In the genomic region with DNA sequence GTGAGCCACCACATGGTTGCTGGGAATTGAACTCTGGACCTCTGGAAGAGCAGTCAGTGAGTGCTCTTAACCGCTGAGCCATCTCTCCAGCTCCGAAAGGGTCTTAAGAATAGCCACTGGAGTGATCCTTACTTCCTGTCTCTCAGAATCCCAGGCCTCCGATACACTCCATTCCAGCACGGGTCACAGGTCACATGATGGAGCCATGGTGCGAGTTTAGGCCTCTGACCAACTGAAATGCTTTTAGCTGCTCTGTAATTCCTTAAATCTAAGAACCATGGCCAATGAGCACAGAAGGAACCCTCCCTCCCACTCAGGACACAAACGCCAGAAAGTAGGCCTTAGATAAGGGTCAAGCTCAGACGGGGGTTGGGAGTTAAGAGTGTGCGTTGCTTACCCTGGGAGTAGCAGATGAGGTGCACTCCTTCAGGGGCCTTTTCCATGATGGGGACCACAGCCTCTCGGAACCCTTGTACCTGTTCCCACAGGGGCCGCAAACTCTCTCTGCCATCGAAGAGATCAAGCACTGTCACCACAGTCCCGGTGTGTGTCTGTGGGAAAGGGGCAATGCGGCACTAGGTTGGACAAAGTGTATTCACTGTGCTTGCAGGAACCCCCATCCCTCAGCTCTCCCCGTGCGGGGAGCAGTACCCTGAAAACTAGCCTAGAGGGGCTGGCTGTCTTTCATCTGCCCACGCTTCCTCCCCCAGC, we compare ENCODE assay signal across 9 mouse cellular contexts. TPM values are rescaled to one million over a fixed set of nuclear protein-coding genes. Genes with fewer than 3 reads are reported as not detected.
DNase-seq lines count a peak whose midpoint lies in the region; ATAC-seq and TF ChIP-seq lines count a peak whose summit lies in the region.
"Had no signal": no experiment of that assay in that cellular context is flagged by ENCODE, and none has a peak within 500 bp of the region (broad histone marks: within the 10 kb centered on the region; RNA-seq: fewer than 3 reads in every experiment).

No protein-coding gene starts in this region.

- no peak for TF ChIP-seq POLR2A in heart, adult 2 months (IDR thresholded peaks at IDR 0.05; ENCODE audit: insufficient read depth, low read depth, low read length)

- H3K27me3 ChIP-seq in heart, adult 2 months (ENCODE audit: control insufficient read depth, insufficient read depth, low read length), result no peaks in the 10 kb centered on the region
- H3K27me3 ChIP-seq in E14TG2a.4 (ENCODE audit: insufficient read depth, low read length), result peaks cover 46% of the 10 kb centered on the region
- peaks cover 10% of the 10 kb centered on the region for H3K27me3 ChIP-seq in forebrain, embryonic 14.5 days (replicated peaks; ENCODE audit: control insufficient read depth, insufficient read depth, low read length)
- peaks cover 38% of the 10 kb centered on the region for H3K27me3 ChIP-seq in liver, embryonic 13.5 days

- H3K4me2 ChIP-seq in forebrain, embryonic 14.5 days (ENCODE audit: low read length), result peak overlapping the region; percentile 87
- H3K4me2 ChIP-seq in liver, embryonic 13.5 days, result peak overlapping the region; percentile 91

- no peak for TF ChIP-seq CTCF in heart, adult 2 months (IDR thresholded peaks at IDR 0.05)
- TF ChIP-seq CTCF in E14TG2a.4 (conservative IDR thresholded peaks at IDR 0.05; ENCODE audit: low read length), result no peak

- peaks cover 4% of the 10 kb centered on the region for H3K4me1 ChIP-seq in heart, adult 2 months (ENCODE audit: control insufficient read depth, insufficient read depth, low read length)
- H3K4me1 ChIP-seq in E14TG2a.4 (replicated peaks; ENCODE audit: low read depth, low read length), result peaks cover 69% of the 10 kb centered on the region
- H3K4me1 ChIP-seq in forebrain, embryonic 14.5 days (ENCODE audit: control insufficient read depth, insufficient read depth, low read length), result peaks cover 30% of the 10 kb centered on the region
- peaks cover 65% of the 10 kb centered on the region for H3K4me1 ChIP-seq in liver, embryonic 13.5 days (replicated peaks)

- peak overlapping the region; percentile 95 for H3K27ac ChIP-seq in heart, adult 2 months
- peak overlapping the region; percentile 91; the same call in 1 of the 2 replicates for H3K27ac ChIP-seq in forebrain, embryonic 14.5 days (ENCODE audit: low read depth, low read length)
- peak overlapping the region; percentile 70 for H3K27ac ChIP-seq in liver, embryonic 13.5 days

- peak overlapping the region; percentile 73 for H3K4me3 ChIP-seq in heart, adult 2 months
- H3K4me3 ChIP-seq in E14TG2a.4 (replicated peaks; ENCODE audit: low read length), result peak overlapping the region; percentile 86
- peak overlapping the region; percentile 71 for H3K4me3 ChIP-seq in forebrain, embryonic 14.5 days (ENCODE audit: low read depth, low read length)
- peak overlapping the region; percentile 70 for H3K4me3 ChIP-seq in liver, embryonic 13.5 days (replicated peaks)

- no peaks in the 10 kb centered on the region for H3K79me2 ChIP-seq in heart, adult 2 months (replicated peaks; ENCODE audit: control insufficient read depth, insufficient read depth, low read length)

- H3K36me3 ChIP-seq in heart, adult 2 months (ENCODE audit: control insufficient read depth, insufficient read depth, low read length), result no peaks in the 10 kb centered on the region
- peaks cover 22% of the 10 kb centered on the region for H3K36me3 ChIP-seq in E14TG2a.4 (ENCODE audit: insufficient read depth, low read length)
- peaks cover 31% of the 10 kb centered on the region for H3K36me3 ChIP-seq in forebrain, embryonic 14.5 days (ENCODE audit: control insufficient read depth, insufficient read depth, low read length)
- H3K36me3 ChIP-seq in liver, embryonic 13.5 days, result peaks cover 22% of the 10 kb centered on the region

- no peak for ATAC-seq in forebrain, embryonic 14.5 days
- ATAC-seq in liver, embryonic 13.5 days (ENCODE audit: low read depth), result no peak

- DNase-seq in heart, adult 2 months, result no peak
- no peak for DNase-seq in heart, postnatal 25 days (ENCODE audit: low spot score)
- no peak for DNase-seq in forebrain, embryonic 14.5 days (ENCODE audit: low spot score)
- no peak for DNase-seq in liver, embryonic 13.5 days
- DNase-seq in adrenal gland, postnatal 10 days, result no peak
- no peak for DNase-seq in right cerebral cortex, postnatal 14 days
- no peak for DNase-seq in yolk sac, embryonic 10.5 days (ENCODE audit: low spot score)

- no peaks in the 10 kb centered on the region for H3K9me3 ChIP-seq in E14TG2a.4 (ENCODE audit: low read length)
- no peaks in the 10 kb centered on the region for H3K9me3 ChIP-seq in forebrain, embryonic 14.5 days (replicated peaks; ENCODE audit: control insufficient read depth, low read length)
- no peaks in the 10 kb centered on the region for H3K9me3 ChIP-seq in liver, embryonic 13.5 days (replicated peaks)

- no peak for TF ChIP-seq EP300 in heart, adult 2 months (IDR thresholded peaks at IDR 0.05; ENCODE audit: insufficient read depth, low read depth, low read length)

- 50% methylated on average over 16 of the region's 16 CpGs for WGBS in heart, adult 2 months
- WGBS in forebrain, embryonic 14.5 days, result 53% methylated on average over 16 of the region's 16 CpGs
- 49% methylated on average over 16 of the region's 16 CpGs for WGBS in liver, embryonic 13.5 days (ENCODE audit: insufficient replicate concordance)

- peak overlapping the region; percentile 74 for H3K9ac ChIP-seq in heart, adult 2 months (ENCODE audit: low read depth, low read length)
- peak overlapping the region; percentile 76 for H3K9ac ChIP-seq in forebrain, embryonic 14.5 days (ENCODE audit: low read length)
- peak overlapping the region; percentile 80 for H3K9ac ChIP-seq in liver, embryonic 13.5 days

- intact Hi-C loops in heart, adult 2 months (cut with DNase I), result loop anchor here (2.0 kb wide), 2 partner anchors 19 to 61 kb away; a partner anchor contains a TSS
- intact Hi-C loops in heart, postnatal 25 days (cut with DNase I), result no loop called here

RNA-seq across cellular contexts. Expression of a gene that starts 2.1 kb away (rescaled TPM):
- 10 to 100 TPM; 53.0 to 63.9 TPM for total RNA-seq in heart, adult 2 months (2021)
- 50.5 and 55.7 TPM in 2 replicates for polyA plus RNA-seq in heart, adult 2 months (2012; rRNA removed)
- total RNA-seq in heart, postnatal 25 days (2021), result 10 to 100 TPM; 53.2 to 53.7 TPM
- polyA plus RNA-seq in forebrain, embryonic 14.5 days (2014; fragmentation: Nextera tagmentation; extraction: Ambion mirVana), result 23.8 and 24.6 TPM in 2 replicates
- 10.4 and 12.0 TPM in 2 replicates for polyA plus RNA-seq in liver, embryonic 13.5 days (2015; fragmentation: Nextera tagmentation; extraction: Ambion mirVana)
- 10 to 100 TPM; 47.8 to 48.0 TPM for total RNA-seq in adrenal gland, postnatal 10 days (2021)

RNA-seq across cellular contexts. Expression of a gene that starts 3.1 kb away (rescaled TPM):
- 1 to 10 TPM in 1 of 2 experiments, under 1 TPM in 1; 0.86 to 1.4 TPM for total RNA-seq in heart, adult 2 months (2021)
- 2.7 and 7.0 TPM in 2 replicates for polyA plus RNA-seq in heart, adult 2 months (2012; rRNA removed)
- 1 to 10 TPM; 1.1 to 1.9 TPM for total RNA-seq in heart, postnatal 25 days (2021)
- 5.0 and 5.5 TPM in 2 replicates for polyA plus RNA-seq in forebrain, embryonic 14.5 days (2014; fragmentation: Nextera tagmentation; extraction: Ambion mirVana)
- 0.05 and 0.07 TPM in 2 replicates for polyA plus RNA-seq in liver, embryonic 13.5 days (2015; fragmentation: Nextera tagmentation; extraction: Ambion mirVana)
- 1 to 10 TPM; 4.5 to 7.9 TPM for total RNA-seq in adrenal gland, postnatal 10 days (2021)
- total RNA-seq: neutrophil, adult 5-6 weeks had no signal

RNA-seq across cellular contexts. Expression of a gene that starts 10.4 kb away (rescaled TPM):
- total RNA-seq in heart, adult 2 months (2021), result 1 to 10 TPM; 1.2 to 1.8 TPM
- 2.4 and 3.4 TPM in 2 replicates for polyA plus RNA-seq in heart, adult 2 months (2012; rRNA removed)
- 1 to 10 TPM; 1.7 to 1.8 TPM for total RNA-seq in heart, postnatal 25 days (2021)
- polyA plus RNA-seq in forebrain, embryonic 14.5 days (2014; fragmentation: Nextera tagmentation; extraction: Ambion mirVana), result 7.6 and 8.7 TPM in 2 replicates
- 0.30 and 0.34 TPM in 2 replicates for polyA plus RNA-seq in liver, embryonic 13.5 days (2015; fragmentation: Nextera tagmentation; extraction: Ambion mirVana)
- 1 to 10 TPM; 6.1 to 9.9 TPM for total RNA-seq in adrenal gland, postnatal 10 days (2021)

RNA-seq across cellular contexts. Expression of a gene that starts 18.3 kb away (rescaled TPM):
- total RNA-seq in heart, adult 2 months (2021), result 1 to 10 TPM; 7.9 TPM
- 4.0 and 8.8 TPM in 2 replicates for polyA plus RNA-seq in heart, adult 2 months (2012; rRNA removed)
- 1 to 10 TPM; 6.2 to 6.6 TPM for total RNA-seq in heart, postnatal 25 days (2021)
- polyA plus RNA-seq in forebrain, embryonic 14.5 days (2014; fragmentation: Nextera tagmentation; extraction: Ambion mirVana), result 12.6 and 14.9 TPM in 2 replicates
- polyA plus RNA-seq in liver, embryonic 13.5 days (2015; fragmentation: Nextera tagmentation; extraction: Ambion mirVana), result 5.6 and 5.9 TPM in 2 replicates
- 10 to 100 TPM; 11.8 to 14.4 TPM for total RNA-seq in adrenal gland, postnatal 10 days (2021)

RNA-seq across cellular contexts. Expression of a gene that starts 20.7 kb away (rescaled TPM):
- 10 to 100 TPM; 15.3 to 18.4 TPM for total RNA-seq in heart, adult 2 months (2021)
- 25.3 and 27.4 TPM in 2 replicates for polyA plus RNA-seq in heart, adult 2 months (2012; rRNA removed)
- 10 to 100 TPM; 15.6 to 17.8 TPM for total RNA-seq in heart, postnatal 25 days (2021)
- polyA plus RNA-seq in forebrain, embryonic 14.5 days (2014; fragmentation: Nextera tagmentation; extraction: Ambion mirVana), result 75.0 and 90.9 TPM in 2 replicates
- polyA plus RNA-seq in liver, embryonic 13.5 days (2015; fragmentation: Nextera tagmentation; extraction: Ambion mirVana), result 24.6 and 27.4 TPM in 2 replicates
- 10 to 100 TPM; 37.8 to 40.1 TPM for total RNA-seq in adrenal gland, postnatal 10 days (2021)
